In the genomic region with DNA sequence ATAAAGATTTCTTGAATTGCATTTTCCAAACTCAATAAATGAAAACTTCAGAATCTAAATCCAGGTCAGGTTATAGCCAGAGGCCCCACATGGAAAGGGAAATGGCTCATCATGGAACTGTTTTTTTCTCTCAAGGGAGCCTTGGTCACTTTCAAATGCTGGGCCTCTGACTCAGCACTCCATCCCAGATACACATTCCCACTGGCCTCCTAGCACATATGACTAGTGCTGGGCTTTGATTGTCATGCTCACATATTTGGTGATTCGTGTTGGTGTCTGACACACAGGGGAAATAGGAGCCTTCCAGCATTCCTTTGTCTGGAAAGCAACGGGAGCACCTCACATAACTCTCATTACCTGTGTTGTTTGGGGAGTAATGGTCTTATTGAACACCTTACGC, we compare ENCODE assay signal across 23 mouse cellular contexts.
DNase-seq lines count a peak whose midpoint lies in the region; ATAC-seq and TF ChIP-seq lines count a peak whose summit lies in the region.
"Had no signal": no experiment of that assay in that cellular context is flagged by ENCODE, and none has a peak within 500 bp of the region (broad histone marks: within the 10 kb centered on the region; RNA-seq: fewer than 3 reads in every experiment).

No protein-coding gene starts in this region.

- H3K36me3 ChIP-seq in C2C12 (ENCODE audit: control insufficient read depth, insufficient read depth): no peaks in the 10 kb centered on the region
- H3K36me3 ChIP-seq in stomach, postnatal 0 days (ENCODE audit: control insufficient read depth, insufficient read depth, low read length): no peaks in the 10 kb centered on the region
- H3K36me3 ChIP-seq: embryonic facial prominence, embryonic 10.5 days; embryonic facial prominence, embryonic 12.5 days; forebrain, embryonic 10.5 days; forebrain, embryonic 12.5 days had no signal

- no peaks in the 10 kb centered on the region for H3K27me3 ChIP-seq in C2C12 (ENCODE audit: control insufficient read depth, insufficient read depth, insufficient read length)
- no peaks in the 10 kb centered on the region for H3K27me3 ChIP-seq in stomach, postnatal 0 days (ENCODE audit: control insufficient read depth, insufficient read depth, low read length)
- H3K27me3 ChIP-seq: embryonic facial prominence, embryonic 12.5 days; forebrain, embryonic 12.5 days had no signal

- no peak for ATAC-seq in stomach, postnatal 0 days (ENCODE audit: low FRiP score, low TSS enrichment)
- ATAC-seq: forebrain, embryonic 14.5 days; forebrain, embryonic 16.5 days had no signal

- no peaks in the 10 kb centered on the region for H3K79me3 ChIP-seq in C2C12 (ENCODE audit: low read depth)

- TF ChIP-seq CTCF in C2C12 (IDR thresholded peaks at IDR 0.05; ENCODE audit: control insufficient read depth, insufficient read depth, insufficient read length): no peak
- no peak for TF ChIP-seq CTCF in stomach, postnatal 0 days (IDR thresholded peaks at IDR 0.05; ENCODE audit: low read depth)

- no peak overlapping the region for H3K27ac ChIP-seq in stomach, postnatal 0 days (replicated peaks)
- H3K27ac ChIP-seq: embryonic facial prominence, embryonic 10.5 days; embryonic facial prominence, embryonic 12.5 days; forebrain, embryonic 10.5 days; forebrain, embryonic 12.5 days had no signal

- H3K9me3 ChIP-seq in stomach, postnatal 0 days (ENCODE audit: control insufficient read depth, low read length): no peaks in the 10 kb centered on the region
- H3K9me3 ChIP-seq: embryonic facial prominence, embryonic 10.5 days; embryonic facial prominence, embryonic 12.5 days; forebrain, embryonic 10.5 days; forebrain, embryonic 12.5 days had no signal

- WGBS in stomach, postnatal 0 days: 86% methylated on average over 3 of the region's 3 CpGs

- H3K4me1 ChIP-seq in stomach, postnatal 0 days (replicated peaks; ENCODE audit: control insufficient read depth, insufficient read depth): no peaks in the 10 kb centered on the region
- H3K4me1 ChIP-seq: embryonic facial prominence, embryonic 10.5 days; embryonic facial prominence, embryonic 12.5 days; forebrain, embryonic 10.5 days; forebrain, embryonic 12.5 days had no signal

- no peak overlapping the region for H3K9ac ChIP-seq in stomach, postnatal 0 days (ENCODE audit: low read length)
- H3K9ac ChIP-seq: embryonic facial prominence, embryonic 12.5 days; forebrain, embryonic 12.5 days had no signal

- peak; percentile 25 for DNase-seq in heart, adult 11 months
- no peak for DNase-seq in heart, postnatal 14 days
- peak; percentile 54 for DNase-seq in NIH3T3 (ENCODE audit: low read depth)
- no peak for DNase-seq in stomach, postnatal 0 days (ENCODE audit: low spot score)
- no peak for DNase-seq in gastrocnemius, postnatal 10 days
- DNase-seq in left cerebral cortex, postnatal 10 days (ENCODE audit: extremely low spot score in 1 of 2, low spot score in 2 of 2): no peak
- DNase-seq: adrenal gland, adult 2 months; adrenal gland, postnatal 10 days; adrenal gland, postnatal 36 days; B cell, adult 2 months; cerebellum, adult 11-12 months; cerebellum, adult 2 months; cerebellum, adult 9-10 months; cerebellum, postnatal 10 days; cerebellum, postnatal 25 days had no signal

- H3ac ChIP-seq in C2C12 (ENCODE audit: control insufficient read depth, insufficient read length, low read depth): no peak overlapping the region

- TF ChIP-seq EP300 in stomach, postnatal 0 days (optimal IDR thresholded peaks at IDR 0.05): no peak

- intact Hi-C loops in heart, postnatal 14 days (cut with DNase I): no loop called here
- intact Hi-C loops in left cerebral cortex, postnatal 10 days (cut with DNase I): no loop called here

- no peak overlapping the region for H3K4me3 ChIP-seq in C2C12 (ENCODE audit: insufficient read depth, poor library complexity, severe bottlenecking)
- H3K4me3 ChIP-seq in stomach, postnatal 0 days (ENCODE audit: low read depth, low read length): no peak overlapping the region
- H3K4me3 ChIP-seq: embryonic facial prominence, embryonic 10.5 days; embryonic facial prominence, embryonic 12.5 days; erythroblast, embryonic 14.5 days; forebrain, embryonic 10.5 days; forebrain, embryonic 12.5 days had no signal

- no peaks in the 10 kb centered on the region for H3K79me2 ChIP-seq in C2C12 (ENCODE audit: control insufficient read depth, insufficient read depth)

- H3K4me2 ChIP-seq in stomach, postnatal 0 days (replicated peaks; ENCODE audit: low read depth): no peak overlapping the region
- H3K4me2 ChIP-seq: embryonic facial prominence, embryonic 12.5 days; forebrain, embryonic 12.5 days had no signal

TF ChIP-seq in C2C12, 6 proteins besides CTCF, POLR2A, EP300 and RAD21:
- TF ChIP-seq MAX (IDR thresholded peaks at IDR 0.05) (no peak), FOSL1 (IDR thresholded peaks at IDR 0.05; ENCODE audit: insufficient read depth, low read length, poor library complexity, severe bottlenecking) (peak; percentile 5), MYOG (IDR thresholded peaks at IDR 0.05; ENCODE audit: control insufficient read depth, extremely low read depth, insufficient read length) (no peak)

Comparison
In these comparisons a context has a peak if more than half of its experiments do, and no peak if none do; other contexts are left out.
1. DNase-seq: peak in heart, adult 11 months (single experiment) and NIH3T3 (single experiment); none in heart, postnatal 14 days (0 of 2), stomach, postnatal 0 days (single experiment), gastrocnemius, postnatal 10 days (single experiment) and left cerebral cortex, postnatal 10 days (0 of 2).